Mouse (Mus musculus) MEL (cell line): ENCODE results near the gene Syna. TPM values are rescaled to one million over a fixed set of nuclear protein-coding genes. Genes with fewer than 3 reads are reported as not detected.

Source experiments
- DNase-seq: peaks from one replicate; pipeline ENCODE4 v3.0.0; 2011; ENCODE audit warnings: low read depth, low spot score
- H3K27ac ChIP-seq: 2 replicates; pipeline ENCODE4 v1.5.1; 2012; ENCODE audit warnings: low read depth, mild to moderate bottlenecking, control low read depth, low read length, moderate library complexity; ENCODE audit not compliant: control insufficient read depth
- H3K27me3 ChIP-seq, 2 experiments: fragments of 150-350 bp in 1 of 2; sonication (generic) in 1 of 2; 2 replicates each; pipeline ENCODE4 v1.6.1; 2012; ENCODE audit warnings: low read length in 2 of 2, mild to moderate bottlenecking in 2 of 2, improper control_type of control experiment in 1 of 2, moderate library complexity in 1 of 2; ENCODE audit not compliant: insufficient read depth in 2 of 2, control insufficient read depth in 1 of 2
- H3K36me3 ChIP-seq, 2 experiments: 2 replicates each; pipeline ENCODE4 v1.6.1; 2012 to 2014; ENCODE audit warnings: low read length in 2 of 2, improper control_type of control experiment in 1 of 2, inconsistent platforms in 1 of 2, mild to moderate bottlenecking in 1 of 2; ENCODE audit not compliant: insufficient read depth in 2 of 2, control insufficient read depth in 1 of 2
- H3K4me1 ChIP-seq, 2 experiments: fragments of 150-350 bp in 1 of 2; sonication (generic) in 1 of 2; 2 replicates each; pipeline ENCODE4 v1.6.1; 2012; ENCODE audit warnings: low read length in 2 of 2, improper control_type of control experiment in 1 of 2, mild to moderate bottlenecking in 1 of 2; ENCODE audit not compliant: insufficient read depth in 2 of 2, control insufficient read depth in 1 of 2
- H3K4me3 ChIP-seq, 2 experiments: fragments of 150-350 bp in 1 of 2; sonication (generic) in 1 of 2; 2 replicates each; pipeline ENCODE4 v1.5.1; 2012; ENCODE audit warnings: low read depth in 2 of 2, low read length in 2 of 2, mild to moderate bottlenecking in 2 of 2, moderate library complexity in 2 of 2, control low read depth in 1 of 2, improper control_type of control experiment in 1 of 2; ENCODE audit not compliant: control insufficient read depth in 1 of 2, insufficient read depth in 1 of 2
- H3K79me2 ChIP-seq: 2 replicates; pipeline ENCODE4 v1.6.1; 2012; ENCODE audit warnings: mild to moderate bottlenecking, low read length, moderate library complexity; ENCODE audit not compliant: control insufficient read depth, poor library complexity, insufficient read depth
- H3K9ac ChIP-seq: 2 replicates; pipeline ENCODE4 v1.6.1; 2012; ENCODE audit warnings: low read depth, mild to moderate bottlenecking, control low read depth, low read length, moderate library complexity; ENCODE audit not compliant: control insufficient read depth, poor library complexity, severe bottlenecking
- H3K9me3 ChIP-seq: fragments of 150-350 bp; sonication (generic); replicated peaks from 2 replicates; pipeline ENCODE4 v1.6.1; 2012; ENCODE audit warnings: mild to moderate bottlenecking, low read length, improper control_type of control experiment, moderate library complexity; ENCODE audit not compliant: insufficient read depth
- CHD1 ChIP-seq: IDR thresholded peaks from 2 replicates; pipeline ENCODE4 v1.6.1; 2012; ENCODE audit warnings: low read depth, mild to moderate bottlenecking, inconsistent platforms, low read length, improper control_type of control experiment
- CHD2 ChIP-seq: IDR thresholded peaks from 2 replicates; pipeline ENCODE4 v1.6.1; 2011; ENCODE audit warnings: low read length, improper control_type of control experiment
- E2F4 ChIP-seq: IDR thresholded peaks from 2 replicates; pipeline ENCODE4 v1.6.1; 2011; ENCODE audit warnings: low read depth, low read length, improper control_type of control experiment, borderline replicate concordance
- GABPA ChIP-seq: IDR thresholded peaks from 2 replicates; pipeline ENCODE4 v1.6.1; 2012; ENCODE audit warnings: low read depth, mild to moderate bottlenecking, inconsistent platforms, low read length, improper control_type of control experiment, moderate library complexity
- GATA1 ChIP-seq: IDR thresholded peaks from 2 replicates; pipeline ENCODE4 v1.6.1; 2011; ENCODE audit warnings: low read depth, low read length, improper control_type of control experiment
- HCFC1 ChIP-seq: IDR thresholded peaks from 2 replicates; pipeline ENCODE4 v1.6.1; 2012; ENCODE audit warnings: low read depth, mild to moderate bottlenecking, inconsistent platforms, low read length, improper control_type of control experiment, moderate library complexity
- JUND ChIP-seq: IDR thresholded peaks from 2 replicates; pipeline ENCODE4 v1.6.1; 2011; ENCODE audit warnings: low read depth, mild to moderate bottlenecking, improper control_type of control experiment, low read length
- KAT2A ChIP-seq: conservative IDR thresholded peaks from 2 replicates; pipeline ENCODE4 v1.6.1; 2012; ENCODE audit warnings: low read depth, low read length, improper control_type of control experiment, inconsistent platforms
- MAFK ChIP-seq: IDR thresholded peaks from 2 replicates; pipeline ENCODE4 v1.6.1; 2011; ENCODE audit warnings: low read depth, mild to moderate bottlenecking, low read length, improper control_type of control experiment, borderline replicate concordance
- MAZ ChIP-seq: IDR thresholded peaks from 2 replicates; pipeline ENCODE4 v1.6.1; 2012; ENCODE audit warnings: low read depth, mild to moderate bottlenecking, inconsistent platforms, low read length, improper control_type of control experiment
- MEF2A ChIP-seq: IDR thresholded peaks from 2 replicates; pipeline ENCODE4 v1.6.1; 2014; ENCODE audit warnings: low read depth, mild to moderate bottlenecking, inconsistent platforms, low read length, improper control_type of control experiment; ENCODE audit not compliant: poor library complexity, insufficient replicate concordance, severe bottlenecking; ENCODE audit errors: extremely low read depth
- MXI1 ChIP-seq: IDR thresholded peaks from 2 replicates; pipeline ENCODE4 v1.6.1; 2011; ENCODE audit warnings: mild to moderate bottlenecking, low read depth, low read length, improper control_type of control experiment
- NELFE ChIP-seq: IDR thresholded peaks from 2 replicates; pipeline ENCODE4 v1.6.1; 2011; ENCODE audit warnings: low read depth, low read length, improper control_type of control experiment
- NRF1 ChIP-seq: IDR thresholded peaks from 2 replicates; pipeline ENCODE4 v1.6.1; 2014; ENCODE audit warnings: low read depth, mild to moderate bottlenecking, inconsistent platforms, low read length, improper control_type of control experiment, moderate library complexity; ENCODE audit not compliant: poor library complexity, insufficient read depth, severe bottlenecking
- POLR2AphosphoS2 ChIP-seq: IDR thresholded peaks from 2 replicates; pipeline ENCODE4 v1.6.1; 2011; ENCODE audit warnings: low read length, improper control_type of control experiment
- RAD21 ChIP-seq: IDR thresholded peaks from 2 replicates; pipeline ENCODE4 v1.6.1; 2011; ENCODE audit warnings: mild to moderate bottlenecking, low read depth, low read length, improper control_type of control experiment
- RCOR1 ChIP-seq: IDR thresholded peaks from 2 replicates; pipeline ENCODE4 v1.6.1; 2012; ENCODE audit warnings: low read depth, mild to moderate bottlenecking, inconsistent platforms, low read length, improper control_type of control experiment
- SIN3A ChIP-seq: IDR thresholded peaks from 2 replicates; pipeline ENCODE4 v1.6.1; 2012; ENCODE audit warnings: low read length, improper control_type of control experiment, inconsistent platforms
- SMC3 ChIP-seq: IDR thresholded peaks from 2 replicates; pipeline ENCODE4 v1.6.1; 2011; ENCODE audit warnings: low read depth, low read length, improper control_type of control experiment
- TBP ChIP-seq: IDR thresholded peaks from 2 replicates; pipeline ENCODE4 v1.8.0; 2011; ENCODE audit warnings: low read depth, low read length, improper control_type of control experiment
- TCF12 ChIP-seq: IDR thresholded peaks from 2 replicates; pipeline ENCODE4 v1.6.1; 2014; ENCODE audit warnings: low read depth, mild to moderate bottlenecking, inconsistent platforms, low read length, improper control_type of control experiment, moderate library complexity
- UBTF ChIP-seq: IDR thresholded peaks from 2 replicates; pipeline ENCODE4 v1.6.1; 2012; ENCODE audit warnings: low read depth, mild to moderate bottlenecking, inconsistent platforms, low read length, improper control_type of control experiment, moderate library complexity, borderline replicate concordance; ENCODE audit not compliant: insufficient read depth
- USF1 ChIP-seq: IDR thresholded peaks from 2 replicates; pipeline ENCODE4 v1.6.1; 2014; ENCODE audit warnings: low read depth, mild to moderate bottlenecking, inconsistent platforms, low read length, improper control_type of control experiment, moderate library complexity
- ZNF384 ChIP-seq: IDR thresholded peaks from 2 replicates; pipeline ENCODE4 v1.6.1; 2012; ENCODE audit warnings: low read depth, mild to moderate bottlenecking, inconsistent platforms, low read length, improper control_type of control experiment
- polyA plus RNA-seq, 2 experiments: library from polyadenylated mRNA; stranded (reverse) in 1 of 2; unstranded in 1 of 2; fragments of >175 nt in 1 of 2; fragments of >200 nt in 1 of 2; gene quantifications; 2 replicates each; pipeline versions ENCODE4 v1.2.1 to v1.2.4; 2012; ENCODE audit warnings: low replicate concordance in 2 of 2, low read depth in 1 of 2; ENCODE audit not compliant: insufficient read length in 2 of 2, insufficient read depth in 1 of 2, missing spikeins in 1 of 2
- total RNA-seq: library from RNA; depleted of rRNA; stranded (reverse); fragments of 300-350 nt; gene quantifications from 2 replicates; pipeline ENCODE4 v1.2.3, GENCODE M21; 2012

The Syna gene
- total and polyA plus RNA-seq, 3 experiments: 0.21 TPM; not detected in 2

- Histone ChIP-seq H3K36me3 (peaks cover 0 to 14% of the 10 kb centered on the region in 2 experiments; a peak in 2 of 4 replicates), H3K27me3 (no peaks in the 10 kb centered on the region), H3K27ac (no peak overlapping the region), H3K9me3 (no peaks in the 10 kb centered on the region)
- DNase-seq: no peak
- no peak for TF ChIP-seq TBP
- no peak for TF ChIP-seq MEF2A
- TF ChIP-seq MAFK: no peak
- TF ChIP-seq MXI1: no peak
- TF ChIP-seq E2F4: no peak
- TF ChIP-seq TCF12: no peak
- TF ChIP-seq KAT2A: no peak
- no peak for TF ChIP-seq UBTF
- no peak for TF ChIP-seq HCFC1
- no peak for TF ChIP-seq RAD21
- TF ChIP-seq, all 39 proteins: peak for 0
- peaks cover 4 to 21% of the 10 kb centered on the region in 2 experiments for H3K4me1 ChIP-seq
- no peak overlapping the region for H3K9ac ChIP-seq
- no peak overlapping the region for H3K4me3 ChIP-seq
- no peaks in the 10 kb centered on the region for H3K79me2 ChIP-seq
Measured at GRCm38 (mm10) chr5:134519471-134519870, 40.5 kb downstream of the Syna start.

GRCm38 (mm10) chr5:134512086-134512485, 47.9 kb downstream of the Syna start:
- Histone ChIP-seq H3K4me3 (no peak overlapping the region), H3K36me3 (no peaks in the 10 kb centered on the region), H3K79me2 (no peaks in the 10 kb centered on the region), H3K9ac (no peak overlapping the region), H3K9me3 (no peaks in the 10 kb centered on the region), H3K27ac (no peak overlapping the region), H3K27me3 (no peaks in the 10 kb centered on the region), H3K4me1 (no peaks in the 10 kb centered on the region)
- TF ChIP-seq CHD2 (no peak), USF1 (no peak), RCOR1 (no peak), RAD21 (no peak), GABPA (no peak), CHD1 (no peak), SMC3 (no peak), MAZ (no peak), NELFE (no peak), ZNF384 (no peak), JUND (no peak), POLR2AphosphoS2 (no peak), MXI1 (no peak), SIN3A (no peak), GATA1 (no peak), NRF1 (no peak)
- DNase-seq: no peak
